Mouse (Mus musculus): ENCODE data around the gene Cnn3.

The Cnn3 gene

DNA sequence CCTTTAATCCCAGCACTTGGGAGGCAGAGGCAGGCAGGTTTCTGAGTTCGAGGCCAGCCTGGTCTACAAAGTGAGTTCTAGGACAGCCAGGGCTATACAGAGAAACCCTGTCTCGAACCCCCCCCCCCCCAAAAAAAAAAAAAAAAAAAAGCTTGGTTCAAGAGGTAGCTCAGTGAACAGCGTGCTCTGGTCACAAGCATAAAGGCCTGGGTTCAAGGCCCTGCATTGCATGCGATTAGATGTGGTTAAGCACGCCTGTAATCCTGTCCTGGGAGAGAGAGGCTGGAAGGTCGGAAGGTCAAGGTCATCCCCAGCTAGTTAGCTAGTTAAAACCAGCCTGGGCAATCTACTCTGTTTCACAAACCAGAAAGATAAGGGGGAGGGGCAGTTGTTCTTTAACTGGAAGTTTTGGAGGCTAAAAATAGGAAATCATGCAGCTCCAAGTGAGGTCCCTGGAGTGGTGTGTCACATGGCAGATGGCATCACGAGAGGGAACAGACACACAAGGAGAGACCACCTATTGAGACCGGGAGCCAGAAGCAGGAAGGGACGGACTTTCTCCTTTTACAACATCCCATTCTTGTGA lies 7.4 kb upstream of the Cnn3 start:
- DNase-seq (ENCODE audit: low read depth, low spot score), result no peak

DNA sequence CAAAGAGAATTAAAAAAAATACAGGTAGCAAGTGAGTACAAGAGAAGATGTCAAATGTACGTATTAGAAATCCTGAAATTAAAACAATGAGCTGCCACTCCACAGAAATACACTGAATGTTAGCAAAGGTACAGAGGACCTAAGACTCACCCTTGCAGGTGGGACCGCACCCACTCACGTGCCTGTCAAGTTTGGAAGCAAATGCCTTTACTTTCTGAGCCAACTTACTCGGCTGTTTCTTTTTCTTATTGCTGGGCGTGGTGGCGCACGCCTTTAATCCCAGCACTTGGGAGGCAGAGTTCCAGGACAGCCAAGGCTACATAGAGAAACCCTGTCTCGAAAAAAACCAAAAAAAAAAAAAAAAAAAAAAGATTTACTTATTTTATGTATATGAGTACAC lies 3.9 kb upstream of the Cnn3 start:
- no peak for DNase-seq (ENCODE audit: low read depth, low spot score)

GRCm38 (mm10) chr3:121426621-121427519 lies 573 bp downstream of the Cnn3 start:
- peak; percentile 77 for DNase-seq (ENCODE audit: low read depth, low spot score)

DNA sequence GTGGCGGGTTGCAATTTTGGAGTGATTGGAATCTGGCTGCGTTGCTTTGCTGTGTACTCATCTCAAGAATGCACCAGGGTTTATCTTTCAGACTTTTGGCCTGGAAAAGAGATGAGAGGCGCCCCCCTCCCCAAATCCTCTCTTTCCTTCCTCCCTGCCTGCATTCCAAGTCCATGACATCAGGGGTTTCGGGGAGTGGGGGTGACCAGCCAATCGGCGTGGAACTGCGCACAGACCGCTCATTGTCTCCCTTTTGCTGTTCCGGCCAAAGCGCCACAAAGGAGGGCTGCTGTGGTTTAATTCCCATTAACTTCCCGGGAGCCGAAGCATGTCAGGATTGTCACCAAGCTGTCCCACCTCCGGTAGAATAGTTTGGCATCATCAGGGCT lies 1.2 kb downstream of the Cnn3 start:
- no peak for DNase-seq (ENCODE audit: low read depth, low spot score)

- DNase-seq (ENCODE audit: low read depth, low spot score), result no peak
Observed at GRCm38 (mm10) chr3:121428230-121428629, 1.9 kb downstream of the Cnn3 start.

GRCm38 (mm10) chr3:121428696-121429259 lies 2.5 kb downstream of the Cnn3 start:
- no peak for DNase-seq (ENCODE audit: low read depth, low spot score)

DNA sequence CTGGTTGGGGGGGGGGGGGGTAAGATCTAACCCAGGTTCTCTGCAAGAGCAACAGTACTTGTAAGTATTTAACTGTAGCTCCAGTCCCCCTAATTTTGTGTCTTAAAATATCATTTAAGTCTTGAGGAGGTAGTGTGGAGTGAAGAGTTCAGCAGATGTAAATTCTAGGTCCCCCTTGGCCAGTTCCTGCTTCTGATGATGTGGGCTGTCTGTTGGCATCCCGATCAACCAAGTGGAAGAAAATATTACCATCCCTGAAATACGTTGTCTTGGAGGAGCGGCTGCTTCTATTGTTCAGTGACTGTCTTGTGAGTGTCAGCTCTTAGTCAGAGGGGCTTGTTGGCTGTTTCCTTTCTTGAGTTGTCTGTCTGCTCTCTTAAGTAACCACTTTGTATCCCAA lies 3.2 kb downstream of the Cnn3 start:
- DNase-seq (ENCODE audit: low read depth, low spot score), result no peak

- no peak for DNase-seq (ENCODE audit: low read depth, low spot score)
Observed at GRCm38 (mm10) chr3:121430289-121430936, 4.1 kb downstream of the Cnn3 start.

DNA sequence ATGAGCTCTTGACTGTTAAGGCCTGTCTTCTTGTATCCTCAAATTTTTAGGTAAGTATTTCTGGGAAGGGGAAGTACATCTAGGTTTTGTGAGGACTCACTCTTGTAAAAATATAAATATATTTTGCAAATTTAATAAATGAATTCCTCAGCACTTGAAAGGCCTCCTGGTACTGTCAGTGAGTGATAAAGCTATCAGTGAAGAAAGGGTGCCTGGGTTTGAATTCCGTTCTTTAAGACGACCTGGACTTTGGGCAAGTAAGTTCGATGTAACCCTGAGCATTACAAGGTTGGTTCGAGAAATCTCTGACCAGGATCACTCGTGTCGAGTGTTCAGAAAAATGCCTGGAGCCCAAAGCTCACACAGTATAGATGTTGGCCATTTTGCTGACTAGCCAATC lies 7.1 kb downstream of the Cnn3 start:
- DNase-seq (ENCODE audit: low read depth, low spot score), result no peak

- no peak for DNase-seq (ENCODE audit: low read depth, low spot score)
Observed at GRCm38 (mm10) chr3:121433968-121434533, 7.8 kb downstream of the Cnn3 start.

- DNase-seq (ENCODE audit: low read depth, low spot score), result no peak
Observed at GRCm38 (mm10) chr3:121435296-121435695, 9.0 kb downstream of the Cnn3 start.

- no peak for DNase-seq (ENCODE audit: low read depth, low spot score)
Observed at GRCm38 (mm10) chr3:121437070-121437469, 10.8 kb downstream of the Cnn3 start.

DNA sequence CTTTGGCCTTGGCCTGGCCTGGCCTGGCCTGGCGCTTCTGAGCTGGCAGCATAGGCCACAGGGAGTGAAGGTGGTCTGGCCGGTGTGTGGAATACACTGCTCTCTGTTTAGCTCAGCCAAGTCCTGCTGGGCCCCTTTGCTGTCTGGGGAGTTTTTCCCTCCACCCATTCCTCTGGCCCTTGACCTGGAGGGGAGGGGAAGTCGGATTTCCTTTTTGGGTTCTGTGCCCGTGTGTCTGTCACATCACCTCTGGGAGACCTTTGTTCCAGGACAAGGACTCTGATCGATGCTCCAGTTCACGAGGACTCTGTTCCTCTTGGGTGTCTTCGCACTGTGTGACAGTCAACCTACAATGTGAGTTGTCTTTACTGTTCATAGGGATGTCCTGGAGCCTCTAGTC lies 11.7 kb downstream of the Cnn3 start:
- DNase-seq (ENCODE audit: low read depth, low spot score), result no peak

- DNase-seq (ENCODE audit: low read depth, low spot score), result no peak
Observed at GRCm38 (mm10) chr3:121439623-121440161, 13.4 kb downstream of the Cnn3 start.

DNA sequence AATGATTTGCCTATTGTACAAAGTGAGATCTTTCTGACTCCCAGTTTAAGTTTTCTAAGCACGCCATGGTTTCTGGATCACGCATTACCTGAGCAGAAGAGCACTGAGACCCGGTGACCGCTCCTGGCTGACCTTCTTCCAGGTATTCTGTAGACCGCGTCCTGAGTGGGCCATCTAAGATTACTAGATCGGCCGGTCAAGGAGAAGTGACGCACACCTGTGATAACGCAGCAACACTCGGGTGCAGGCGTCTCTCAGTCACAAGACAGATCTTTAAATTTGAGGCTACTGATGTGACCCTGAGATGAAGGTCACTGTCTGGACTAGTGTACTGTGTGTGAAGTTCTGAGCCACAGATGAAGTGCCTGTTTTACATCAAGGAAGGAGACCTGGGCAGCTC lies 15.2 kb downstream of the Cnn3 start:
- DNase-seq (ENCODE audit: low read depth, low spot score), result no peak

GRCm38 (mm10) chr3:121442288-121442687 lies 16.0 kb downstream of the Cnn3 start:
- DNase-seq (ENCODE audit: low read depth, low spot score), result peak; percentile 17

- DNase-seq (ENCODE audit: low read depth, low spot score), result no peak
Observed at GRCm38 (mm10) chr3:121443861-121444271, 17.6 kb downstream of the Cnn3 start.

DNA sequence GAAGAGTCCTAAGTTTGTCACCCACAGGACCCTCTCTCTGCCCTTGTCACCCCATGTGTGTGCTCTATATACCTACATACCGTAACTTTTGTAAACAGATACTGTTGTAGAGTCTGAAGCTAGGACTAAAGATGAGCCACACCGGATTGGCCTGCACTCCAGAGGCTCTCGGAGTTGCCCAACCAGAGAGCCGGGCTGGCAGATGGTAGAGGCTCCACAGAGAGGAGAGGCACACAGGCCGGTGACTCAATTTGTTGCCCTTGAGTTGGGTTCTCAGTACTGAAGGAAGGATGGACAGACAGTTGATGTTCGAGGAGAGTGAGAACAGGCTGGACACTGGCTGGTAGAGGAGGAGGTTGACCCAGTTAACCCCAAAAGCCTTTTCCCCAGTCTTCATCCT lies 18.1 kb downstream of the Cnn3 start:
- DNase-seq (ENCODE audit: low read depth, low spot score), result no peak

GRCm38 (mm10) chr3:121446454-121446853 lies 20.2 kb downstream of the Cnn3 start:
- no peak for DNase-seq (ENCODE audit: low read depth, low spot score)

DNA sequence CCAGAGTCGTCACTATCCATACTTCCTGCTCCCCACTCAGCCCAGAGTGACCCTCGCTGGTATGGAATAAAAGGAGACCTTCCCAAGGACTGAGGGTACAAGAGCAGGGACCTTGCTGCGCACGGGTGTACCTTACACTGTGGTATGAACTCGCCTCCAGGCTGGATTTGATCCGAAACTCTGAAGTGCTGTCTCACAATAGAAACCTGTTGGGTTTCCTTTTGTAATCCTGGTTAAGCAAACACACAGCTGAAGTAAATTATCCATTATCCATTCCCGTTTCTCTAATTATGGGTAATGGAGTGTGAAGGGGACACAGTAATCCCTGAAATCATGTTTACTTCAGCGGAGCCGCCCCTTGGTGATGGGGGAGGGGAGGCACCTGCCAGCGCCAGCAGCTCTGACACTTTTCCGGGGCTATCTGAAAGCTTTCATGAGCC lies 21.8 kb downstream of the Cnn3 start:
- no peak for DNase-seq (ENCODE audit: low read depth, low spot score)

DNA sequence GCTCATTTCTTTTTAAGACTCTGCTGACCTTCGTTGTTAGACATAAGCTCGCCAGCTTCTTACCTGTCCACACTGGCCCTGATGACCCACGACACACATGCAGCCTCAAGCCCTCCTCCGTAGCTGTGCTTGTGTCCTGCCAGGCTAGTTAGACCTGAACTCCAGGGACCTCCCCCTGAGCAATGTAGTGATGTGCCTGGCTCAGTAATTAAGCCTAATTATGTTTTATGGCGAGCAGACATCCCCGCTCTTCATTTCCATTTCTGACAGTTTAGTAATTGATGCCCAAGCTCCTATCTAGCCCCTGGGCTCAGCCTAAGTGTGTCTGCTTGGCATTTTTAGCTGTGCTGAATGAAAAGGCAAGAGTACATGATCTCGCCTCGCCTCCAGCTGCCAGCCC lies 22.3 kb downstream of the Cnn3 start:
- no peak for DNase-seq (ENCODE audit: low read depth, low spot score)

DNA sequence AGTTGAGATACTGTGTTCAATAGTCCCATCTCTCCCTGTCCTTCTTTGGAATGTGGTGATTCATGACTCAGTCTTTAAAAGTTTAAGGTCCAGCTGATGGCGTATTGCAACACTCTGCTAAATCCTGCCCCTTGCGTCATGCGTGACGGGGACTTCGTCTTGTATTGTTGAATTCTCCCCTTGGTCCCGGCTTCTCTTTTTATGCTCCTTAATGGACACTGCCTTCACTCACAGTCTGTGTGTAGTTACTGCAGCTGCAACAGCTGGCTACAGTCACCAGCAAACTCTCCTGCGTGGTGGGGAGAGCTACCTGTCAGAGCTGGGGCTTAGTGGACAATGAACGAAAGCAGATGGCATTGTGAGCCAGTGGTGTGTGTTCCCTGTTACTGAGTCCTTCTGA lies 23.2 kb downstream of the Cnn3 start:
- DNase-seq (ENCODE audit: low read depth, low spot score), result no peak
